Mouse (Mus musculus) E14TG2a.4 (cell line): ENCODE measurements around the gene Slc22a20.

Experiments used
- CTCF ChIP-seq: conservative IDR thresholded peaks from 2 replicates; pipeline ENCODE4 v1.5.1; 2014; ENCODE audit warnings: low read length
- NANOG ChIP-seq: IDR thresholded peaks from 2 replicates; pipeline ENCODE4 v1.6.1; 2014; ENCODE audit warnings: borderline replicate concordance, low read length, mixed read lengths
- POU5F1 ChIP-seq: IDR thresholded peaks from 2 replicates; pipeline ENCODE4 v1.6.1; 2014; ENCODE audit warnings: low read length, borderline replicate concordance

GRCm38 (mm10) chr19:5990921-5991320 lies 5.0 kb upstream of the Slc22a20 start:
- TF ChIP-seq CTCF (no peak), NANOG (no peak), POU5F1 (no peak)
